Mouse (Mus musculus) left cerebral cortex, postnatal 10 days (tissue): ENCODE results near the gene Dnajb7. TPM values are rescaled to one million over a fixed set of nuclear protein-coding genes. Genes with fewer than 3 reads are reported as not detected.
A peak's percentile ranks its signal among the peaks of the same experiment; 100 is the strongest.

Experiments
- DNase-seq, 2 experiments: peaks; one replicate each; pipeline ENCODE4 v3.0.0; 2021 to 2022; ENCODE audit warnings: low spot score in 2 of 2, mixed read lengths in 1 of 2; ENCODE audit errors: extremely low spot score in 1 of 2
- intact Hi-C: fragments of 180-260 bp; cut with DNase I; formaldehyde crosslinking; loops from one replicate; pipeline ENCODE4 v1.15.1; 2025
- total RNA-seq, 2 experiments: library from RNA; stranded (reverse); gene quantifications; 2 replicates each; pipeline ENCODE4 v1.2.3; 2021

The Dnajb7 gene
- total RNA-seq, 2 experiments from 2014 or later, result not detected

DNA sequence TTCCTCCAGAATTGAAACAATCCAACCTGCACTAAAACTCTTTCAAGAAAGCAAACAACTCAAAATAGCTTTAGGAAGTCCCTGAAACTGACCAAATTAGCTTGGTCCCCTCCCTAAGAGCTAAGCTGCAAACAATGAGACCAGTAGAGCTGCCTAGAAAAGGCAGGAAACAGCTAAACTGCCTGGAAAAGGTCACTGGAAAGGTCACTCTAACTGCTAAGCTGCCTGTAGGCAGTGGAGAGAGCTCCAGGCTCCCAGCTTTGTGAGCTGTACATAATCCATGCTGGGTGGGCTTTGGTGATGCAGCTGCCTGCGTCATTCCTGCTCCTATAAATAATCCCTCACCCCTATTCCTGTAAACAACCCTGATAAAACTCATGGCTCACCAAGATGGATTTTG is 37.7 kb downstream of the Dnajb7 start:
- no peak for DNase-seq
- intact Hi-C loops, result loop anchor here (5.0 kb wide), 1 partner anchor 257 kb away; no protein-coding TSS in a partner anchor

DNA sequence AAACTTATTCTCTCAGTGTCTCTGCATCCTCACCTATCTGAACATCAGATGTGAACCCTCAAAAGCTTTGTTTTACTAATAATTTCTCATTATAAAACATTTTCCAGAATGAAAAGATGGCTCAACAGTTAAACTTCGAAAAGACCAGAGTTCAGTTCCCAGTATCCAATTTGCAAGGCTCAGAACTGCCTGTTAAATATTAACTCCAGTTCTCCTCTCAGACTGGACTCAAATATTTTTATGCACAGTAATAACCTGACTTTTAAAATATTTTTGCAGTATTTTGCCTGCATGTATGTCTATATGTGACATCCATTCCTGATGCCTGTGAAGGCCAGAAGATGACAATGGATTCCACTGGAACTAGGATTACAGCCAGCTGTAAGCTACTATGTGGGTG is 39.5 kb downstream of the Dnajb7 start:
- DNase-seq, result no peak
- intact Hi-C loops, result loop anchor here (2.0 kb wide), 1 partner anchor 18 kb away; no protein-coding TSS in a partner anchor

DNA sequence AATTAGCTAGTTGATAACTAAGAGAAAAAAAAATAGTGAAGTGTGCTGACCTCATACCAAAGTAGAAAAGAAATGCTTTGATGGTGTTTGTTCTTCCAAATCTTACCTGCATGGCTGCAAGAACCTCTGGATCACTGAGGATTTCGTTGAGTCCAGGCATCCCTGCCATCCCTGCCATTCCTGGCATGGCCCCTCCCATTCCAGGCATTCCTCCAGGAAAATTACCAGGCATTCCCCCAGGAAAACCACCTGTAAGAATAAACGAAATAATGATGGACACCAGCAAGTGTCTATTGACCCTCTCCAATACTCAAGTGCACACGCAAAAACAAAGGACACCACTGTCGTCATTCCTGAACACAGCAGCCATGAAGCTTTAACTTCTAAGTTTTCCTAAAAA is 41.9 kb downstream of the Dnajb7 start:
- intact Hi-C loops, result no loop called here
- no peak for DNase-seq

DNA sequence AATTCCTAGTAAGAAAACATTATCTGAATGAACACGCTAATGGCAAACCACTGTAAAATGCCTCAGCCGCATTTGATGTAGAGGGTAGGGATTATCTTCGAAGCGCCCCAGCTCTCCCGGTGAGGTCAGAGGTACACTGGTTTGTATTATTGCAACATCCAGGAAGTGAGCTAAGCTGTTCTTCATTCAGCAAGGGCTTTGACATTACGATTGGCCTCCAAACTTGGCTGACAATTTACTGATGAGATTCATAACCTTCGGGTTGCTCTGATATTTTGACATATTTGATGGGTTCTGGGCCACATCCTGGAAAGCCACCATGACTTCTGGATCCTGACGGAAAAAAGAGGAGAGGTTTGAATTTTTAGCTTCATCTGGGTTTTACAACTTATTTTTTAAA is 42.9 kb downstream of the Dnajb7 start:
- intact Hi-C loops, result no loop called here
- DNase-seq, result no peak

DNA sequence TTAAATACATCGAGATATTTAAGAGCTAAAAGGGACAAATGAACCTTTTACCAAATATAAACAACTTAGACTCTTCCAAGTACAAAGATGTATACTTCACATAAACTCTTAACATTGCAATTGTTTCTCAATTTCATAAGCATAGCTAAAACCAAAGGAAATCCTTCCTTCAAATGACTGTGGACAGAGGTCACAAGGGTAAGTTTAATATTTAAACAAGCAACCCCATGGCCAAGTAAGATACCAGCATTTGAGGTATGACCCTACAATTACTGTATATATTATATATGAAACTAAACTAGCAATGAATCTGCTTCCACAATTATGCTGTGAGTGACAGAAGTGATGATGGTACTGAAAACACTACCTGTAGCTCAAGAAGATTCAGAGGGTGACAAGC is 43.8 kb downstream of the Dnajb7 start:
- intact Hi-C loops, result no loop called here
- DNase-seq, result no peak

DNA sequence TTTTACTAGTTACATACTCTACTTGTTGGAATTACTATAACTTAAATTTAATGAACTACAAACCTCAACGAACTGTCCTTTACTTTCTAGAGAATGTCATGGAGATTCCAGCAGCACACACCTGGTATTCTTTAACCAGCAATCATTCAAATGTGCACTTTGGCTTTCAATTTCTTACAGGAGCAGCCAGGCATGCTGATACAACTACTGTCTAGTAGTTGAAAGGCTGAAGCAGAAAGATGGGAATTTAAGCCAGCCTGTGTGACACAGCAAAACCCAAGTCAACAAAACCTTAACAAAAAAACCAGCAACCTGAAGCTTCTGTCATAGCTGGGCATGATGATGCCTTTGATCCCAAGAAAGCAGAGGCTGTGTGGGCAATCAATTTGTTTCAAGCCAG is 45.6 kb downstream of the Dnajb7 start:
- intact Hi-C loops, result no loop called here
- no peak for DNase-seq

DNA sequence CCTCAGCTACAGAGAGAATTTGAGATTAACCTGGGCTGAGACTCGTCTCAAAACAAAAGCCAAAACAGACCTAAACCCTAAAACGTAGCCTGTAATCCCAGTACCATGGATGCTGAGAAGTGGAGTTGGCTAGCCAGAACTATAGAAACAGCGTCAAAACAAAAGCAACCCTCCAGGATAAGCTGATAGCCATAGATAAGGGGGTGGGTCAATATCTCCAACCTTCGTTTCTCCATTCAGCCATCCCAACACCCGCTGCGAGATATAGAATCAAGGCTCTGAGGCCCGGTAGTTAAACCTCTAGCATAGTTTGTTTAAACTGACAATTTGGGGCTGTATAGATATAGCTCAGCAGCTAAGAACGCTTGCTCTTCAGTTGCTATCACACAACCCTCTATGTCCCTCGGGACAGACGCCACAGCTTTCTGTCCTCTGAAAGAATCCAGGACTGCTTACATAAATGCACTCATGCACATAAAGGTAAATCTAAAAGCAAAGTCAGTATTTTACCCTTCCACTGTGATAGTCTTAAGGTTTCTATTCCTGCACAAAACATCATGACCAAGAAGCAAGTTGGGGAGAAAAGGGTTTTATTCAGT is 46.6 kb downstream of the Dnajb7 start:
- intact Hi-C loops, result no loop called here
- DNase-seq, result no peak

DNA sequence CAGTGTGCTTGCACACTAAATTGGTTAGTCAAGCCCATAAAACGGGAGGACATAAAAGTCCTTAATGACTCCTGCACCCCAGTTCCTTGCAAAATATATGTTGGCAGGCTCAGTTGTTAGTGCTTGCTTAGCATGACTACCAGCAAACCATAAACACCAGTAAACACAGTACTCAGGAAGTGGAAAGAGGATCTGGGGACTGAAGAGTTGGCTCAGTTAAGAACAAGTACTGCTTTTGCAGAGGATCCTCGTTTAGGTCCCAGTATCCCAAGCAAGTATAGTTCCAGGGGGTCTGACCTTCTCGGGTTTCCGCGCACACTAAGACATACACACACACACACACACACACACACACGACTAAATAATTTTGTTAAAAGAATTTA is 47.1 kb downstream of the Dnajb7 start:
- intact Hi-C loops, result no loop called here
- DNase-seq, result no peak

DNA sequence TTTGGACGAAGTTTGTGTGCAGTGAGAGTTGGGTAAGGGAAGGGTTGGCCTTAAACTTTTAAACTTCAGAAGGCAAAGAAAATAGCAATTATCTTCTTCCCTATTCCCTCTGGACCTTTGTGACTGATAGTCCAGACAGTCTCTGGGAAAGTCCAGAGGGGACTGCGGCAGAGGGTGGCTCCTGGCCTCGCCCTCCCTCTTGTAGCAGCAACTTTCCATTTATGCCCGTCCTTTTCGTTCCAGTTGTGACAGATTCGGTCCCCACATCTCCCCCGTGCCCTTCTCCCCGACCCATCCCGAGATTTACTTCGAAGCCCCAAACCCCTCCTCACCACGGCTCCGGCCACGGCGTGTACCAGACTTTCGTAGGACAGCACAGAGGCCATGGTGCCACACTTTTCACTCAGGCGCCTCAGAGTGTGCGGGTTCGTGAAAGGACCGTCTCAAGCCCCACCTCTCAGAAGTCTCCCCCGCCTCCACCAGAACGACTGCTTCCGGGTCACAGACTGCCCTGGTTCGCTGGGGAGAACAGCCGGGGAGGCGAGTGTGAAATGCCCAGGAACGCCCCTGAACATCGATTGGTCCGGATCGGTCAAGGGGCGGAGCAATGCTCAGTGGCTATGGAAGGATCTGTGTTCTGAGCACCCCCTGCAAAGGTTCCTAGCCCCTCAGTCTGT is 47.6 kb downstream of the Dnajb7 start, which contains the start of gene Slc25a17:
Gene Slc25a17, minus strand, starts transcription at position 468 of the 677 bp plus-strand sequence.
- DNase-seq, result peak; percentile 94 to 98
- intact Hi-C loops, result no loop called here

DNA sequence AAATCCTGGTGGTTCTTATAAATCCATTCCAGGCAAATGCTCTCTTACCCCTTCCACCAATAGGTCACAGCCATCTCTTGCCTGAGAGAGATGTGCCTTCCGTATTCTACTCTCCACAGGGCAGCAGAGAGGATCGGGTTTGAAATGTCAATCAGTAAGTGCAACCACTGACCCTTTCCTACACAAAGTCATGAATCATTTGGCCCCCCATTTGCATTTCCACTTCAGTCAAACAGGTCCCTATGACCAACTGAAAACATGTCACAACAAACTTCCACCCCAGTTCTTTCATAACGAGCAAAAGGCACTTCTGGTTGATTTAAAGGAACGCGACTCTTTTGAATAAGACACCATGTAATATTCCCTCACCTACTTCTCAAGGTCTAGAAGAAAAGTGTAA is 48.7 kb downstream of the Dnajb7 start:
- intact Hi-C loops, result no loop called here
- no peak for DNase-seq

DNA sequence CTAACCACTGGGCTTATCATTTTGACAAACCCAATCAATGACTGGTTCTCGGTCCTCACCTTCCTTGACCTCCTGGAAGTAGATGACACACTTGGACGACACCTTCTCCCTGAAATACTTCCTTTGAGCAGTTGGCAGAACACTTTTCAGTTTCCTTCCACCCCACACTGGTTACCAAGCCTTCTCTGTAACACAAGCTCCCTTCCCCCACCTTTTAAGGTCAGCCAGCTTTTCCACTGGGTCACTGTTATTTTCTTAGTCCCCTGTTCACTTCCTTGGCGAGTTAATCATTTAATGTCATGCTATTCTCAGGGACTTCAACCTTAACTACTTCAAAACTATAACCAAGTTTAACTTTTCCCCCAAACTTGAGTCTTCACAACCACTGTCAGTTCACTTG is 49.2 kb downstream of the Dnajb7 start:
- intact Hi-C loops, result no loop called here
- DNase-seq, result no peak

DNA sequence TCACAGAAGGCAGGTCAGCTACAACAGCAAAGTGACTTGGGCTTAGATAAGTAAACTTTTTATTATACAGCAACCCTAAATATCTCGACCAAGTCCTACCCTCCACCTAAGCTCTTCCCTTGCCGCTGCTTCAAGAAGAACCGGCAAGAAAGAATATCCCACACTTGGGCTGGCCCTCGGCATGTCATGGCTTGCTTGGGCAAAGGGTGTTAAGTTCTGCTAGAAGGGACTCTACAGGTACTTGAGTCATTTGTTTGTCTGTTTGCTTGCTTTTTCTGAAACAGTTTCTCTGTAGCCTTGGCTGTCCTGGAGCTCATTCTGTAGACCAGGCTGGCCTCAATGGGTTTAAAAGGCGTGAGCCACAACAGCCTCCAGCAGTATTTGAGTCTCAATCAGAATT is 51.2 kb downstream of the Dnajb7 start:
- intact Hi-C loops, result no loop called here
- DNase-seq, result no peak

Other genes starting within 250 kb of the Dnajb7 start
- 10 to 100 TPM; 43.7 to 47.8 TPM for gene Mrtfa, start 217.5 kb downstream of the Dnajb7 start, total RNA-seq
- gene Mchr1, start 172.8 kb downstream of the Dnajb7 start, total RNA-seq, result 10 to 100 TPM; 12.9 to 16.9 TPM
- 10 to 100 TPM; 53.9 to 62.1 TPM for gene Slc25a17, start 47.5 kb downstream of the Dnajb7 start, total RNA-seq
- 100 to 1,000 TPM; 174 to 179 TPM for gene St13, start 8.2 kb downstream of the Dnajb7 start, total RNA-seq
- gene Xpnpep3, start 8.2 kb downstream of the Dnajb7 start, total RNA-seq, result 10 to 100 TPM; 10.1 to 11.6 TPM
- 100 to 1,000 TPM; 140 TPM for gene Rbx1, start 58.0 kb upstream of the Dnajb7 start, total RNA-seq
- gene Ep300, start 177.1 kb upstream of the Dnajb7 start, total RNA-seq, result 10 to 100 TPM; 58.3 to 60.3 TPM